Mouse (Mus musculus): ENCODE data around the gene Arid5b. TPM values are rescaled to one million over a fixed set of nuclear protein-coding genes. Genes with fewer than 3 reads are reported as not detected.

Gene Arid5b
- polyA plus RNA-seq, 1 experiment from 2014 or later: 64.8 TPM

GRCm38 (mm10) chr10:68263969-68264688 lies 14.4 kb downstream of the Arid5b start:
- Histone ChIP-seq H3K4me3 (no peak overlapping the region), H3K9ac (no peak overlapping the region), H3K4me2 (no peak overlapping the region), H3K36me3 (peaks cover 43% of the 10 kb centered on the region), H3K27me3 (no peaks in the 10 kb centered on the region), H3K27ac (no peak overlapping the region), H3K4me1 (peaks cover 17% of the 10 kb centered on the region), H3K9me3 (no peaks in the 10 kb centered on the region)
- WGBS: 87% methylated on average over 10 of the region's 10 CpGs
- ATAC-seq (ENCODE audit: insufficient number of reproducible peaks, insufficient read depth, low FRiP score, low TSS enrichment, low read depth): no peak

DNA sequence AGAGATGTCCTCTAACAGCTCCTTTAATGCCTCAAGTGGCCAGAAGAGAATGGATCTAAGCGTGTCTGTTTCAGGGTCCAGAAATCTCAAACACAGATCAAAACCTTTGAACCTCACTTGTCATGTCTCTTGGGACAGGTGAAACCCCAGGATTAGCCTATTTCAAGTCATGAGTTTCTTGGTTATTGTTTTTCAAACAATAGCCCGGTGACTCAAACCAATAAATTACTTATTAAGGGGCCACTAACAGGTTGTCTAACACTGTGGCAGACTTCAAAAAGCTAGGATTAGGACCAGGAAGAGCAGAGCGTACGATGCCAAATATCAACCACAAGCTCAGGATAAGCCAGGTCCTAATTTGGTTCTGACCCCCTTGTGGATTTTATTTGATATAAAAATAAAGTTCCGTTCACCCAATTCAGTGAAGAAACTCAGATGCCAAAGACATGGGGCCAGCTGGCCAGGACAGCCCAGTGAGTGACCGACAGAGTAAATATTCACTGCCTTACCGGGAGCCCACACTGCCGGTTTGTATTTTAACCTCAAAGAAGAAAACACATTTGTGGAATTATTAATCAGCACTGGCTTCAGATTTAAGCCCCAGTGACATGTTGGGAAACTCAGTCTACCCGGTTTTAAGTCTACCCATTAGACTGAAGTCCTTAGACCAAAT lies 15.1 kb downstream of the Arid5b start:
- no peak overlapping the region for H3K4me3 ChIP-seq
- no peak overlapping the region for H3K4me2 ChIP-seq
- peaks cover 44% of the 10 kb centered on the region for H3K36me3 ChIP-seq
- ATAC-seq (ENCODE audit: insufficient number of reproducible peaks, insufficient read depth, low FRiP score, low TSS enrichment, low read depth): no peak
- H3K4me1 ChIP-seq: peaks cover 13% of the 10 kb centered on the region
- H3K27me3 ChIP-seq: no peaks in the 10 kb centered on the region
- H3K27ac ChIP-seq: no peak overlapping the region
- 94% methylated on average over 9 of the region's 9 CpGs for WGBS
- H3K9me3 ChIP-seq: no peaks in the 10 kb centered on the region
- no peak overlapping the region for H3K9ac ChIP-seq

DNA sequence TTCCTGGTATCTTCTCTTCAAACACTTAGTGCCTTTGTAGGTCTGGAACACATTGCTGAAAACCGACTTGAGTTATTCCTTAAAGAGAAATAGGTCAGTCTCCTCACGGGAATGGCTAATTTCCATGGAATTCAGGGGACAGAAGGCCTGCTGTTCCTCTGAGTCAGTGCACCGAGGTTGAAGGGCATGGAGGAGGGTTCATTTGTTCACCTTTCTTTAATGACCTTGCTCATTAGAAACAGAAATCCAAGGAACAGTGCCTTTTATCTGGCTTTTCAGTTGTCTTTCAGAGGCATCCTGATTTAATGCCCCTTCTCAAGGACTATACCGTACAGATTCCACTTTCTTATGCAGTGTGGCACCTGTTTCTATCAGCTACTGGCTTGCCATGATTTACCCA lies 18.9 kb downstream of the Arid5b start:
- Histone ChIP-seq H3K4me1 (peaks cover 12% of the 10 kb centered on the region; the same call in 1 of the 2 replicates), H3K27ac (no peak overlapping the region), H3K27me3 (no peaks in the 10 kb centered on the region), H3K9ac (no peak overlapping the region), H3K4me3 (no peak overlapping the region), H3K36me3 (peaks cover 45% of the 10 kb centered on the region), H3K4me2 (no peak overlapping the region), H3K9me3 (no peaks in the 10 kb centered on the region)
- WGBS: 31% methylated on average over 4 of the region's 4 CpGs
- ATAC-seq (ENCODE audit: insufficient number of reproducible peaks, insufficient read depth, low FRiP score, low TSS enrichment, low read depth): no peak

DNA sequence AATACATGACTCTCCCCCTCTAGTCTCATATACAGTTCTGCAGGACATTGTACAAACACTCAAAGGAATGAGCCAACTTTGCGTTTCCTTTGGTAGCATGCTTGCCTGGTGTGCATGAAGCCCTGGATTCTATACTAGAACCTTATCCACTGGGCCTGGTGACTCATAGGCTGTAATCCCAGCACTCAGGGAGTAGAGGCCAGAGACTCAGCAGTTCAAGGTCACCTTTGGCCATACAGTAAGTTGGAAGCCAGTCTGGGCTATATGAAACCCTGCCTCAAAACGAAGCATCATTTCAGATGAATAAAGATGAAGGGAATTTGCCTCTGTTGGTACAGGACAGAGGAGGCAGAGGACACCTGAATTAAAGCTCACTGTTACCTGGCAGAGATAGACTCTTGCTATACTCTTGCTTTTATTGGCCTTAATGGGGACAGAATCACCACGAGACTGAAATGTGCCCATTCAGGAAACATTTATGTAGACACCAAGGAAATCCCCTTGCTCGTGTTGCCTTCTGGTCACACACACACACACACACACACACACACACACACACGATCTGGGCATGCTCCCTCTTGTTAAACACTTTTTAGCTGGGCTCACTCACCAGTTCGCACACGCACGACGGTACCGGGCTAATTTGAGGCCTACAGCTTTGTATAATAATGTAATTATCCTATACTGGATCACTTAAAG lies 21.0 kb downstream of the Arid5b start:
- H3K4me3 ChIP-seq: no peak overlapping the region
- ATAC-seq (ENCODE audit: insufficient number of reproducible peaks, insufficient read depth, low FRiP score, low TSS enrichment, low read depth): no peak
- H3K4me1 ChIP-seq: peaks cover 21% of the 10 kb centered on the region; the same call in 1 of the 2 replicates
- peak overlapping the region; percentile 9; the same call in 1 of the 2 replicates for H3K27ac ChIP-seq
- no peaks in the 10 kb centered on the region for H3K27me3 ChIP-seq
- H3K4me2 ChIP-seq: no peak overlapping the region
- peaks cover 35% of the 10 kb centered on the region for H3K36me3 ChIP-seq
- H3K9me3 ChIP-seq: no peaks in the 10 kb centered on the region
- WGBS: 71% methylated on average over 10 of the region's 10 CpGs
- no peak overlapping the region for H3K9ac ChIP-seq

DNA sequence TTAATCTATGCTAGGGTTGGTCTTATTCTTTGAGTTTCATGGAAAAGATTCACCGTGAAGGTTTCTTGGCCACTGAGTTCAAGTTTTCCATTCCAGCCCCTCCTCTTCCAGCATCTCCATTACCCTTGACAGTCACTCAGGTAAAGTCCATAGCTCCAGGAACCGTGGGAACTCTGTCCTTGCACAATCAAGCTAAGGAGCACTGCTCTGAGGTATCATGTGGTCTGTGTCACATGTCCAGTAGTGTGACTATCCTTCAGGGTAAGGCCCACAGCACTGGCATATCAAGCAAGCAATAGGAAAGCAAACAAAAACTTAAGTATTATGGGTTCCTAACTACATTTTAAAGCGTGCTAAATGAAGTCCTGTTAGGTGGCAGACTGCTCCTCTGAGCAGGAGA lies 22.4 kb downstream of the Arid5b start:
- no peaks in the 10 kb centered on the region for H3K27me3 ChIP-seq
- H3K9me3 ChIP-seq: no peaks in the 10 kb centered on the region
- H3K4me2 ChIP-seq: no peak overlapping the region
- H3K9ac ChIP-seq: no peak overlapping the region
- 84% methylated on average over 3 of the region's 3 CpGs for WGBS
- peaks cover 39% of the 10 kb centered on the region for H3K36me3 ChIP-seq
- ATAC-seq (ENCODE audit: insufficient number of reproducible peaks, insufficient read depth, low FRiP score, low TSS enrichment, low read depth): no peak
- 0 out of 2 replicates have a peak, but pooled peaks cover 15% of the 10 kb centered on the region for H3K4me1 ChIP-seq
- H3K27ac ChIP-seq: no peak overlapping the region
- H3K4me3 ChIP-seq: no peak overlapping the region

DNA sequence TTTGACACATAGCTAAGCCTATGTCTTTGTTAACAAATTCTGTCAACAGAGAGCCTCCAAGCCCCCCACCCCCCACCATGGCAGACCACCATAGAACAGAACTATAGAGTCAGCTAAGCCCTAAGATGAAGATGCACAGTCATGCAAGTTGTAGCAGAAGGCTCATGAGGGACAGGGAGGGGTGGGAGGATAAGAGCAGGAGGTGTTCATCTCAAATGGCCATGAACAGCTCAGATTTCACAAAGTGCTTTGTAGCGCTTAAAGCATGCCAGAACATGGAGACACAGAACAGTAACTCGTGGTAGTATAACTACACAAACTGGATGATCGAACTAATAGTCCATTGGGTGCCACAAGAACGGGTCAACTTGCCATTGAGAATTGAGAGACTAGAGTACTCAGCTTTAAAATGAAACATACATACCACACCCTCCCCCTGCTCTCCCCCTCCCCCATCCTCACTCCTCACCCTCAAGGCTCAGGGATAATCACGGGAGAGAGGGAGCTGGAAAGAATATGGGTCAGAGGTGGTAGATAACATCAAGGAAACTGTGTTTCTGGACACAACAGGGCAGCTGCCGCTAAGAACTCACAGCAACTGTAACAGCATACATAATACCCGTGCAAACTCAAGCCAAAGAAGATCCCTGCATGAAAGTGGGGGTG lies 25.0 kb downstream of the Arid5b start:
- H3K4me2 ChIP-seq: 0 out of 2 replicates have a peak overlapping the region, but pooled peaks have one; percentile 9

GRCm38 (mm10) chr10:68252650-68253049 lies 25.9 kb downstream of the Arid5b start:
- Histone ChIP-seq H3K9ac (no peak overlapping the region), H3K4me3 (no peak overlapping the region), H3K9me3 (no peaks in the 10 kb centered on the region), H3K36me3 (peaks cover 24% of the 10 kb centered on the region), H3K4me1 (peaks cover 28% of the 10 kb centered on the region), H3K27me3 (no peaks in the 10 kb centered on the region), H3K4me2 (no peak overlapping the region), H3K27ac (no peak overlapping the region)
- WGBS: 89% methylated on average over 4 of the region's 4 CpGs
- no peak for ATAC-seq (ENCODE audit: insufficient number of reproducible peaks, insufficient read depth, low FRiP score, low TSS enrichment, low read depth)

More for the DNA sequence above, 25.0 kb downstream of the Arid5b start:
- H3K27me3 ChIP-seq: no peaks in the 10 kb centered on the region
- peaks cover 25% of the 10 kb centered on the region for H3K4me1 ChIP-seq
- H3K9me3 ChIP-seq: no peaks in the 10 kb centered on the region
- H3K4me3 ChIP-seq: no peak overlapping the region
- WGBS: 62% methylated on average over 7 of the region's 7 CpGs
- no peak for ATAC-seq (ENCODE audit: insufficient number of reproducible peaks, insufficient read depth, low FRiP score, low TSS enrichment, low read depth)
- peak overlapping the region; percentile 39; the same call in 1 of the 2 replicates for H3K27ac ChIP-seq
- peaks cover 24% of the 10 kb centered on the region for H3K36me3 ChIP-seq
- H3K9ac ChIP-seq: no peak overlapping the region

GRCm38 (mm10) chr10:68249355-68249782 lies 29.2 kb downstream of the Arid5b start:
- Histone ChIP-seq H3K27ac (peak overlapping the region; percentile 44; the same call in 1 of the 2 replicates), H3K4me2 (no peak overlapping the region), H3K4me3 (no peak overlapping the region), H3K27me3 (no peaks in the 10 kb centered on the region), H3K4me1 (peaks cover 34% of the 10 kb centered on the region), H3K9ac (no peak overlapping the region), H3K9me3 (no peaks in the 10 kb centered on the region), H3K36me3 (peaks cover 10% of the 10 kb centered on the region)
- 48% methylated on average over 6 of the region's 6 CpGs for WGBS
- no peak for ATAC-seq (ENCODE audit: insufficient number of reproducible peaks, insufficient read depth, low FRiP score, low TSS enrichment, low read depth)

GRCm38 (mm10) chr10:68248281-68249015 lies 30.1 kb downstream of the Arid5b start:
- Histone ChIP-seq H3K4me3 (no peak overlapping the region), H3K4me1 (peaks cover 26% of the 10 kb centered on the region), H3K9me3 (no peaks in the 10 kb centered on the region), H3K4me2 (no peak overlapping the region), H3K9ac (no peak overlapping the region), H3K36me3 (peaks cover 10% of the 10 kb centered on the region), H3K27me3 (no peaks in the 10 kb centered on the region), H3K27ac (peak overlapping the region; percentile 51)
- WGBS: 44% methylated on average over 9 of the region's 9 CpGs
- no peak for ATAC-seq (ENCODE audit: insufficient number of reproducible peaks, insufficient read depth, low FRiP score, low TSS enrichment, low read depth)

DNA sequence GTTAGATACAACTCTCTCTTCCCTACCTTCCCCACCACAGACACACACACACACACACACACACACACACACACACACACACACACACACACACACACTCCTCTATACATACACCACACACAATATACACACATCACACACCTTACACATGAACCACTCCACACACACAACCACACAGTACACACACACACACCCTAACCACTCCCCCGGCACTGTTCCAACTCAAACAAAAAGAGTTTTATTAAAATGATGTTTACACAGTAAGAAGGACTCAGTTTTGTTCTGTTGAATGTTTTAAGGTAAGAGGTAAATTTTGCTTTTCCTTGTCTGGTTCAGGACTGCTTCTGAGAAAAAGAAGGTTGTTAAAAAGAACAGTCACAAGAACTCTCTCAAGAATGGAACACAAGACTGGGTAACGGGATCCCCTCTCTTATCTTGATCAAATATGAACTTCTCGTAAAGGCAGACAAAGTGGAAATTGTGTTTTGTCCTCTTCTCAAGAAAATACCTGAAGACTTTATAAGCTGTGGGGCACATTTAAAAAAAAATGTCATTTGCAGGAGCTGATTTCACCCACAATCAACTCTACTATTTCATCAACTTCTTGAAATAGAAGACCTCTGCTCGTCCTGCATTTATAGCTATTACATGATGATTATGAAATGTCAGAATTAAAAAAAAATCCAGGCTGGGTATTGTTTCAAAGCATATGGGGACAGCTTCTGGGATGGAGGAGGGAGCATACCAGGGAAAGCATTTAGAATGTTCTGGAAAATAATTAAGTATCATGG lies 30.9 kb downstream of the Arid5b start:
- Histone ChIP-seq H3K4me1 (peaks cover 26% of the 10 kb centered on the region), H3K4me2 (no peak overlapping the region), H3K9me3 (no peaks in the 10 kb centered on the region), H3K27me3 (no peaks in the 10 kb centered on the region), H3K4me3 (no peak overlapping the region), H3K9ac (no peak overlapping the region), H3K27ac (no peak overlapping the region), H3K36me3 (peaks cover 11% of the 10 kb centered on the region)
- 63% methylated on average over 4 of the region's 4 CpGs for WGBS
- ATAC-seq (ENCODE audit: insufficient number of reproducible peaks, insufficient read depth, low FRiP score, low TSS enrichment, low read depth): no peak
